Mouse (Mus musculus) stomach, embryonic 15.5 days (tissue): ENCODE measurements around the gene Myl10. TPM values are rescaled to one million over a fixed set of nuclear protein-coding genes. Genes with fewer than 3 reads are reported as not detected.

Experiments used
- ATAC-seq: fragments of 200-750 bp; cut with Nextera tagmentation; 2 replicates; pipeline ENCODE4 v1.8.0; 2017; ENCODE audit warnings: low read depth, moderate number of reproducible peaks, moderate TSS enrichment; ENCODE audit not compliant: insufficient read depth, low FRiP score
- H3K27ac ChIP-seq: fragments of 300-500 bp; sonication (generic); 2 replicates; pipeline ENCODE4 v1.5.1; 2015; ENCODE audit warnings: mild to moderate bottlenecking, inconsistent platforms
- H3K27me3 ChIP-seq: fragments of 300-500 bp; sonication (generic); replicated peaks from 2 replicates; pipeline ENCODE4 v1.6.1; 2015; ENCODE audit warnings: inconsistent platforms
- H3K36me3 ChIP-seq: fragments of 300-500 bp; sonication (generic); 2 replicates; pipeline ENCODE4 v1.6.1; 2015; ENCODE audit warnings: inconsistent platforms
- H3K4me1 ChIP-seq: fragments of 300-500 bp; sonication (generic); 2 replicates; pipeline ENCODE4 v1.6.1; 2015; ENCODE audit warnings: inconsistent platforms
- H3K4me2 ChIP-seq: fragments of 300-500 bp; sonication (generic); 2 replicates; pipeline ENCODE4 v1.6.1; 2015; ENCODE audit warnings: mild to moderate bottlenecking, inconsistent platforms
- H3K4me3 ChIP-seq: fragments of 300-500 bp; sonication (generic); replicated peaks from 2 replicates; pipeline ENCODE4 v1.5.1; 2015; ENCODE audit warnings: inconsistent platforms
- H3K9ac ChIP-seq: fragments of 300-500 bp; sonication (generic); 2 replicates; pipeline ENCODE4 v1.6.1; 2015; ENCODE audit warnings: inconsistent platforms
- H3K9me3 ChIP-seq: fragments of 300-500 bp; sonication (generic); 2 replicates; pipeline ENCODE4 v1.6.1; 2016; ENCODE audit warnings: inconsistent platforms
- WGBS: fragments of 180-500 bp; shearing (Covaris S2); methylation state at CpG from one replicate; pipeline ENCODE4 v1.1.7; 2015; 5-methylcytosine and 5-hydroxymethylcytosine counted together
- polyA plus RNA-seq: library from polyadenylated mRNA; unstranded; fragments of >200 nt; fragmentation: Nextera tagmentation; extraction: Ambion mirVana; gene quantifications from 2 replicates; pipeline ENCODE4 v1.2.1, GENCODE M21; 2015

The Myl10 gene
- polyA plus RNA-seq, 1 experiment from 2014 or later, result 0.28 TPM

- Histone ChIP-seq H3K4me1 (no peaks in the 10 kb centered on the region), H3K27ac (no peak overlapping the region), H3K27me3 (no peaks in the 10 kb centered on the region), H3K9ac (no peak overlapping the region), H3K9me3 (no peaks in the 10 kb centered on the region), H3K36me3 (no peaks in the 10 kb centered on the region), H3K4me2 (no peak overlapping the region), H3K4me3 (no peak overlapping the region)
- 87% methylated on average over 4 of the region's 4 CpGs for WGBS
- no peak for ATAC-seq
Observed at GRCm38 (mm10) chr5:136686349-136686748, 6.6 kb upstream of the Myl10 start.

- H3K36me3 ChIP-seq, result no peaks in the 10 kb centered on the region
- no peak overlapping the region for H3K9ac ChIP-seq
- no peak for ATAC-seq
- no peaks in the 10 kb centered on the region for H3K9me3 ChIP-seq
- H3K4me2 ChIP-seq, result no peak overlapping the region
- H3K27ac ChIP-seq, result no peak overlapping the region
- H3K4me3 ChIP-seq, result no peak overlapping the region
- H3K27me3 ChIP-seq, result no peaks in the 10 kb centered on the region
- WGBS, result 55% methylated on average over 7 of the region's 7 CpGs
- H3K4me1 ChIP-seq, result no peaks in the 10 kb centered on the region
Observed at GRCm38 (mm10) chr5:136687561-136687960, 5.4 kb upstream of the Myl10 start.

GRCm38 (mm10) chr5:136688841-136689240 is 4.1 kb upstream of the Myl10 start:
- H3K9ac ChIP-seq, result no peak overlapping the region
- no peak overlapping the region for H3K4me3 ChIP-seq
- no peak overlapping the region for H3K27ac ChIP-seq
- no peaks in the 10 kb centered on the region for H3K27me3 ChIP-seq
- H3K9me3 ChIP-seq, result no peaks in the 10 kb centered on the region
- 72% methylated on average over 6 of the region's 6 CpGs for WGBS
- ATAC-seq, result no peak
- H3K4me2 ChIP-seq, result no peak overlapping the region
- no peaks in the 10 kb centered on the region for H3K36me3 ChIP-seq
- H3K4me1 ChIP-seq, result no peaks in the 10 kb centered on the region

- no peak overlapping the region for H3K4me3 ChIP-seq
- no peaks in the 10 kb centered on the region for H3K9me3 ChIP-seq
- no peaks in the 10 kb centered on the region for H3K36me3 ChIP-seq
- ATAC-seq, result no peak
- H3K27me3 ChIP-seq, result no peaks in the 10 kb centered on the region
- no peak overlapping the region for H3K9ac ChIP-seq
- no peak overlapping the region for H3K4me2 ChIP-seq
- H3K27ac ChIP-seq, result no peak overlapping the region
- no peaks in the 10 kb centered on the region for H3K4me1 ChIP-seq
- WGBS, result 67% methylated on average over 3 of the region's 3 CpGs
Observed at GRCm38 (mm10) chr5:136691170-136691569, 1.8 kb upstream of the Myl10 start.

- Histone ChIP-seq H3K4me2 (no peak overlapping the region), H3K36me3 (no peaks in the 10 kb centered on the region), H3K4me3 (no peak overlapping the region), H3K4me1 (no peaks in the 10 kb centered on the region), H3K27me3 (no peaks in the 10 kb centered on the region), H3K27ac (no peak overlapping the region), H3K9ac (no peak overlapping the region), H3K9me3 (no peaks in the 10 kb centered on the region)
- ATAC-seq, result no peak
- 68% methylated on average over 7 of the region's 7 CpGs for WGBS
Observed at GRCm38 (mm10) chr5:136693418-136693817, 472 bp downstream of the Myl10 start.

- no peak for ATAC-seq
- WGBS, result 61% methylated on average over 6 of the region's 6 CpGs
- no peak overlapping the region for H3K4me2 ChIP-seq
- H3K27ac ChIP-seq, result no peak overlapping the region
- H3K4me1 ChIP-seq, result no peaks in the 10 kb centered on the region
- no peak overlapping the region for H3K4me3 ChIP-seq
- no peaks in the 10 kb centered on the region for H3K36me3 ChIP-seq
- no peak overlapping the region for H3K9ac ChIP-seq
- no peaks in the 10 kb centered on the region for H3K27me3 ChIP-seq
- no peaks in the 10 kb centered on the region for H3K9me3 ChIP-seq
Observed at GRCm38 (mm10) chr5:136694976-136695375, 2.0 kb downstream of the Myl10 start.

GRCm38 (mm10) chr5:136696516-136696915 is 3.6 kb downstream of the Myl10 start:
- Histone ChIP-seq H3K9me3 (no peaks in the 10 kb centered on the region), H3K27ac (no peak overlapping the region), H3K27me3 (no peaks in the 10 kb centered on the region), H3K9ac (no peak overlapping the region), H3K4me3 (no peak overlapping the region), H3K4me1 (no peaks in the 10 kb centered on the region), H3K36me3 (no peaks in the 10 kb centered on the region), H3K4me2 (no peak overlapping the region)
- ATAC-seq, result no peak
- WGBS, result 88% methylated on average over 5 of the region's 5 CpGs

- Histone ChIP-seq H3K4me3 (no peak overlapping the region), H3K27me3 (no peaks in the 10 kb centered on the region), H3K27ac (no peak overlapping the region), H3K9ac (no peak overlapping the region), H3K4me1 (0 out of 2 replicates have a peak, but pooled peaks cover 2% of the 10 kb centered on the region), H3K36me3 (no peaks in the 10 kb centered on the region), H3K4me2 (no peak overlapping the region), H3K9me3 (no peaks in the 10 kb centered on the region)
- ATAC-seq, result no peak
- 76% methylated on average over 9 of the region's 9 CpGs for WGBS
Observed at GRCm38 (mm10) chr5:136697618-136698017, 4.7 kb downstream of the Myl10 start.

- Histone ChIP-seq H3K9me3 (no peaks in the 10 kb centered on the region), H3K36me3 (no peaks in the 10 kb centered on the region), H3K4me2 (no peak overlapping the region), H3K9ac (no peak overlapping the region), H3K4me3 (no peak overlapping the region), H3K27ac (peak overlapping the region; percentile 36; the same call in 1 of the 2 replicates), H3K27me3 (no peaks in the 10 kb centered on the region), H3K4me1 (peaks cover 5% of the 10 kb centered on the region; the same call in 1 of the 2 replicates)
- ATAC-seq, result peak; percentile 71
- 41% methylated on average over 3 of the region's 3 CpGs for WGBS
Observed at GRCm38 (mm10) chr5:136702159-136702725, 9.3 kb downstream of the Myl10 start.

- ATAC-seq, result 0 out of 2 replicates have a peak, but pooled peaks have one; percentile 25
- Histone ChIP-seq H3K9me3 (no peaks in the 10 kb centered on the region), H3K9ac (no peak overlapping the region), H3K27me3 (no peaks in the 10 kb centered on the region), H3K4me3 (no peak overlapping the region), H3K27ac (no peak overlapping the region), H3K4me2 (no peak overlapping the region), H3K4me1 (peaks cover 5% of the 10 kb centered on the region; the same call in 1 of the 2 replicates), H3K36me3 (no peaks in the 10 kb centered on the region)
- 45% methylated on average over 3 of the region's 3 CpGs for WGBS
Observed at GRCm38 (mm10) chr5:136703751-136704150, 10.8 kb downstream of the Myl10 start.

- Histone ChIP-seq H3K9ac (no peak overlapping the region), H3K4me3 (no peak overlapping the region), H3K4me2 (no peak overlapping the region), H3K27ac (no peak overlapping the region), H3K36me3 (no peaks in the 10 kb centered on the region), H3K9me3 (no peaks in the 10 kb centered on the region), H3K4me1 (peaks cover 5% of the 10 kb centered on the region; the same call in 1 of the 2 replicates), H3K27me3 (no peaks in the 10 kb centered on the region)
- 70% methylated on average over 8 of the region's 8 CpGs for WGBS
- ATAC-seq, result no peak
Observed at GRCm38 (mm10) chr5:136704151-136704550, 11.2 kb downstream of the Myl10 start.

GRCm38 (mm10) chr5:136705532-136705931 is 12.6 kb downstream of the Myl10 start:
- Histone ChIP-seq H3K4me2 (no peak overlapping the region), H3K4me1 (peaks cover 5% of the 10 kb centered on the region; the same call in 1 of the 2 replicates), H3K27ac (no peak overlapping the region), H3K27me3 (no peaks in the 10 kb centered on the region), H3K9me3 (no peaks in the 10 kb centered on the region), H3K36me3 (no peaks in the 10 kb centered on the region), H3K9ac (no peak overlapping the region), H3K4me3 (no peak overlapping the region)
- WGBS, result 95% methylated on average over 3 of the region's 3 CpGs
- ATAC-seq, result no peak

- Histone ChIP-seq H3K27me3 (no peaks in the 10 kb centered on the region), H3K4me3 (no peak overlapping the region), H3K4me1 (peaks cover 11% of the 10 kb centered on the region; the same call in 1 of the 2 replicates), H3K9me3 (no peaks in the 10 kb centered on the region), H3K36me3 (no peaks in the 10 kb centered on the region), H3K27ac (no peak overlapping the region), H3K9ac (no peak overlapping the region), H3K4me2 (no peak overlapping the region)
- no peak for ATAC-seq
- 2% methylated on average over 9 of the region's 9 CpGs for WGBS
Observed at GRCm38 (mm10) chr5:136706803-136707202, 13.9 kb downstream of the Myl10 start.
